Mouse (Mus musculus) heart, adult 2 months (tissue): Measurements from ENCODE around the gene Rpl4.

Source experiments
- CTCF ChIP-seq: fragments of 200-600 bp; IDR thresholded peaks from 2 replicates; pipeline ENCODE4 v1.8.1; 2022; ENCODE audit warnings: antibody characterized with exemption, mild to moderate bottlenecking, moderate library complexity
- EP300 ChIP-seq: fragments of 200-500 bp; IDR thresholded peaks from 2 replicates; pipeline ENCODE4 v1.6.1; 2011; ENCODE audit warnings: low read depth, low read length, control low read depth; ENCODE audit not compliant: insufficient read depth
- POLR2A ChIP-seq: fragments of 200-500 bp; IDR thresholded peaks from 2 replicates; pipeline ENCODE4 v1.6.1; 2011; ENCODE audit warnings: mild to moderate bottlenecking, low read depth, low read length, control low read depth; ENCODE audit not compliant: insufficient read depth

DNA sequence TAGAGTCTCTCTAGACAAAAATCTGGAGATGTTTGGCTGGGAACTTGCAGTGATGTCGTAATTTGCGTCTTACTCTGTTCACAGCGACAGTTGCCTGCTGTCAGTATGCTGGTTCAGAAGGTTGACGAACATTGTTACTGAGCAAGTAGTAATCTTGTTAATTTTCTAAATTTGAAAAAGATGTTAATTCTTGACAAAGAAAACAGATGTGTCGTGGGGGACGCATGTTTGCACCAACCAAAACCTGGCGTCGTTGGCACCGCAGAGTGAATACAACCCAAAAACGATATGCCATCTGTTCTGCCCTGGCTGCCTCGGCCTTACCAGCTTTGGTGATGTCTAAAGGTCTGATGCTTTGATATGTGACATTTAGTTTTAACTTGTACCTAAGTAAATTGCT is 2.2 kb downstream of the Rpl4 start:
- TF ChIP-seq POLR2A (no peak), CTCF (no peak), EP300 (no peak)
